Mouse (Mus musculus): ENCODE results near the gene Wwc1.
A peak's percentile ranks its signal among the peaks of the same experiment; 100 is the strongest.
"Not testable (repeated sequence)": the region's sequence is repeated elsewhere in the genome, so short reads cannot be mapped to it uniquely, and the experiment has no call there.

Gene Wwc1

GRCm38 (mm10) chr11:35834022-35834760, 146.1 kb downstream of the Wwc1 start, which contains the start of gene Rars:
Gene Rars (minus strand): TSS chr11:35834506.
- peak; percentile 85 to 89 for DNase-seq

- no peak for DNase-seq
Observed at GRCm38 (mm10) chr11:35833270-35833669, 147.1 kb downstream of the Wwc1 start.

GRCm38 (mm10) chr11:35832139-35832538, 148.2 kb downstream of the Wwc1 start:
- DNase-seq = no peak

GRCm38 (mm10) chr11:35827714-35828113, 152.6 kb downstream of the Wwc1 start:
- no peak for DNase-seq

- DNase-seq = no peak
Observed at GRCm38 (mm10) chr11:35816316-35816715, 164.0 kb downstream of the Wwc1 start.

- DNase-seq = no peak
Observed at GRCm38 (mm10) chr11:35811458-35811857, 168.9 kb downstream of the Wwc1 start.

GRCm38 (mm10) chr11:35801332-35801731, 179.0 kb downstream of the Wwc1 start:
- no peak for DNase-seq

- DNase-seq = no peak
Observed at GRCm38 (mm10) chr11:35798874-35799273, 181.5 kb downstream of the Wwc1 start, which contains the start of gene Fbll1. Gene Fbll1 (minus strand): TSS chr11:35798884.

GRCm38 (mm10) chr11:35798495-35798820, 181.9 kb downstream of the Wwc1 start:
- DNase-seq = no peak

GRCm38 (mm10) chr11:35797751-35798494, 182.4 kb downstream of the Wwc1 start:
- no peak for DNase-seq

GRCm38 (mm10) chr11:35792800-35793199, 187.5 kb downstream of the Wwc1 start:
- not testable (repeated sequence) for DNase-seq

GRCm38 (mm10) chr11:35788443-35788842, 191.9 kb downstream of the Wwc1 start:
- DNase-seq = no peak
